Mouse (Mus musculus): ENCODE results near the gene Abt1. TPM values are rescaled to one million over a fixed set of nuclear protein-coding genes. Genes with fewer than 3 reads are reported as not detected.

Abt1 gene
- polyA plus RNA-seq, 1 experiment, result 7.2 TPM

DNA sequence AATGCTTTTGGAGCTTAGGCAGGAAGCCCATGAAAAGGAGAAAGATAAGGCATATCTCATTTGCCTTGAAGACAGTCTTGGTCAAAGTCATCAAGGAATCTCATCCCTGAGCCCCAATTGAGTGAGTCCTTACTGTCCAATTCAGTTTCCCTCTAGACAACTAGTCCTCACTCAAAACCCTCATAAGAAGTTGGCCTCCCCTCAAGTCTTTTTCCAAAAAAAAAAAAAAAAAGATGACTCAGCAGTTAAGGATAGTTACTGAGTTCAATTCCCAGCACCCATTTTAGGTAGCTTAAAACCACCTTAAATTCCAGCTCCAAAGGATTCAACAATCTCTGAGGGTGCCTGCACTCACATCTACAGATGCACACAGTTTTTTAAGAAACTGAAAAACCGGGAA lies 40.5 kb downstream of the Abt1 start:
- no peak for TF ChIP-seq CTCF (IDR thresholded peaks at IDR 0.05; ENCODE audit: borderline replicate concordance, extremely low read depth, insufficient read depth, insufficient read length)
- TF ChIP-seq POLR2A (IDR thresholded peaks at IDR 0.05; ENCODE audit: borderline replicate concordance, extremely low read depth, insufficient read depth, insufficient read length, poor library complexity, severe bottlenecking), result no peak
- DNase-seq (ENCODE audit: low read depth), result no peak

DNA sequence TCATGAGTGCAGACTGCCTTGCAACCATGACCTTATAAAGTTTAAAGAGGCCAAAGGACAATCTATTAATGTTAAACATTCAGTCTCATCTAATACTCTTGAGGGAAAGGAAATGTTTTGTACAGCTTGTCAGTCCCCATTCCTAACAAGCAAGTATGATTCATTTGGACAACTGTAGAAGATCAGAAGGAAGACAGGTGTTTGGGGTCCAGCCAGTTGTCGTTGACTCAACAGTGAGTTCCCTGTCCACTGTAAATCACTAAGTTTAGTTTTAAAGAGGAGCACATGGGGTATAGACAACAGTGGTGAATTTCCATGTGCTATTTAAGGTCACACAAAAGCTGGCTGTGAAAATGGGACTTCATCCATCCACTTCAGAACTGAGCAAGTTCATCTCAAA lies 51.2 kb downstream of the Abt1 start:
- TF ChIP-seq CTCF (IDR thresholded peaks at IDR 0.05; ENCODE audit: borderline replicate concordance, extremely low read depth, insufficient read depth, insufficient read length) (no peak), POLR2A (IDR thresholded peaks at IDR 0.05; ENCODE audit: borderline replicate concordance, extremely low read depth, insufficient read depth, insufficient read length, poor library complexity, severe bottlenecking) (no peak)
- DNase-seq (ENCODE audit: low read depth), result no peak

DNA sequence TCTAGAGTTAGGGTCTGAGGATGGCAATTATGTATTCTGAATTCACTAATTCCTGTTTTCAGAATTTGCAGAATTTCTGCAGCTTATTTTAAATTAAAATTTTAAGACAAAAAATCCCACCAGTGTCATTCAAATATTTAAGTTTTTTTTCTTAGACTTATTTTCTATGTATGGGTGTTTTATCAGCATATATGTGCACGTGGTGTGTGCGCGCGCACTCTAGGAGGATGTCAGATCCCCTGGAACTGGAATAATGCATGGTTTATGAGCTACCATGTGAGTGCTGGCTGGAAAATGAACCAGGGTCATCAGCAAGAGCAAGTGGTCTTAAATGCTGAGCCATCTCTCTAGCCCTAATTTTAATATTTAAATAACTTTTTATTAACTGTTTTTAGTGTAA lies 53.6 kb downstream of the Abt1 start:
- TF ChIP-seq POLR2A (IDR thresholded peaks at IDR 0.05; ENCODE audit: borderline replicate concordance, extremely low read depth, insufficient read depth, insufficient read length, poor library complexity, severe bottlenecking) (no peak), CTCF (IDR thresholded peaks at IDR 0.05; ENCODE audit: borderline replicate concordance, extremely low read depth, insufficient read depth, insufficient read length) (no peak)
- no peak for DNase-seq (ENCODE audit: low read depth)

DNA sequence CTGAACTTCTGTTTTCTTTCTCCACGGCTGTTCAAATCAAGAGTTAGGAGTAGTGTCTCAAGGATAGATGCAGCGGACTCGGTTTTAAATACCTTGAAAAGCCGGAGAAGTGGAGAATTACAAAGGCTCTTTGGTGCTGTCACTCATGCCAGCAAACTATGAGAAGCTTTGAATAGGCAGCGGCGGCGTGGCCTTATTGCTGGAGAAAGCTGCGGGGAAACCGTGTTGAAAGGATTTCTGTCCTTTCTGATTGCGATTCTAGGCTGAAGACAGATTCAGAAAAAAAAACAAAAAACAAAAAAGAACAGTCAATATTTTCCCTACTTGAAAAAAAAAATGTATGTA lies 54.3 kb downstream of the Abt1 start:
- TF ChIP-seq CTCF (IDR thresholded peaks at IDR 0.05; ENCODE audit: borderline replicate concordance, extremely low read depth, insufficient read depth, insufficient read length) (no peak), POLR2A (IDR thresholded peaks at IDR 0.05; ENCODE audit: borderline replicate concordance, extremely low read depth, insufficient read depth, insufficient read length, poor library complexity, severe bottlenecking) (no peak)
- DNase-seq (ENCODE audit: low read depth), result no peak

DNA sequence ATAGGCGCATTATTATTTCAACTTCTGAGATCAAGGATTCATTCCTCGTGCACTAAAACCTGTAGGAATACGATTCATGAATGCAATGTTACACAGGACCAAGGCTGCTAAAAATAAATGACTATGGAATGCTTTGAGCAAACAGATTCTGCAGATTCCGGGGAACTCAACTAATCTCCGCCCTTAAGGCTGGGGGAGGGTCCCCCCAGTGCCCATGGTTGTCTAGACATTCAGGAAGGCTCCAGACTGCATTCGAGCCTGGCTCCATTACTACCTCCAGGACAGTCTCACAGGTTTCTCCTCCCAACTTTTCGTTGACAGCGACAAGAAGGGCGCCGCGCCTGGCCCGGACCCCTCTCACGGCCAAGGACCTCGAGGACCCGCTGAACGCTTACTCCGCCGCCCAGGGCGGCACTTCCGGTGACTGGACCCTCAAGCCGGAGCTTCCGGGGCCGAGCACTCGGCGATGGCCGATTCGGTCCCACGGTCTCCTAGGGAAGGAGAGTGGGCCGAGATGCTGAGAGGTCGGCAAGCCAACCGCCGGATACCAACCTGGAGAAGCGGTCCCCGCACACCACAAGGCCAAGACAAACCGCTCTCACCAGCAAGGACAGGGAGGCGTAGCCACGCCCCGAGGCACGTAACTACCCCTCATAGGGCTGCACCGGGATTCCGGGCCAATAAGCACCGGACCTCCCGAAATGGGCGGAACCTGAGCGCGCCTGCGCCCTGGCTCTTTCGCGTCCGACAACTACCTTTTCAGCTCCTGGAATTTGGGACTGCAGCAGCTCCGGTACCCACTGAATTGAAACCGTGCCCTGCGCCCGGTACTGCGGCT lies 54.9 kb downstream of the Abt1 start, which contains the start of gene Zfp322a:
TSS of gene Zfp322a (minus strand) at position 626 of the 838 bp plus-strand sequence.
- DNase-seq (ENCODE audit: low read depth), result peak; percentile 99
- TF ChIP-seq POLR2A (IDR thresholded peaks at IDR 0.05; ENCODE audit: borderline replicate concordance, extremely low read depth, insufficient read depth, insufficient read length, poor library complexity, severe bottlenecking) (0 out of 2 replicates have a peak, but pooled peaks have one; percentile 3), CTCF (IDR thresholded peaks at IDR 0.05; ENCODE audit: borderline replicate concordance, extremely low read depth, insufficient read depth, insufficient read length) (no peak)

Other genes starting within 250 kb of the Abt1 start
- gene Vmn1r220, start 235.9 kb downstream of the Abt1 start, polyA plus RNA-seq (2012; rRNA removed), result not detected in 2 replicates
- gene Vmn1r221, start 209.7 kb downstream of the Abt1 start, polyA plus RNA-seq (2012; rRNA removed), result not detected in 2 replicates
- not detected in 2 replicates for gene Vmn1r222, start 187.9 kb downstream of the Abt1 start, polyA plus RNA-seq (2012; rRNA removed)
- gene Vmn1r223, start 176.7 kb downstream of the Abt1 start, polyA plus RNA-seq (2012; rRNA removed), result not detected in 2 replicates
- gene Zfp322a, start 54.7 kb downstream of the Abt1 start, polyA plus RNA-seq (2012; rRNA removed), result 21.2 and 22.4 TPM in 2 replicates
- 0.05 and 0.12 TPM in 2 replicates for gene Btn1a1, start 42.0 kb upstream of the Abt1 start, polyA plus RNA-seq (2012; rRNA removed)
- gene Btn2a2, start 65.0 kb upstream of the Abt1 start, polyA plus RNA-seq (2012; rRNA removed), result 0.03 and 0.11 TPM in 2 replicates
- 23.3 and 31.7 TPM in 2 replicates for gene Hist1h4h, start 107.2 kb upstream of the Abt1 start, polyA plus RNA-seq (2012; rRNA removed)
- 474 and 536 TPM in 2 replicates for gene Hist1h2af, start 110.0 kb upstream of the Abt1 start, polyA plus RNA-seq (2012; rRNA removed)
- gene Hist1h3g, start 111.6 kb upstream of the Abt1 start, polyA plus RNA-seq (2012; rRNA removed), result 25.5 and 42.1 TPM in 2 replicates
- 4.4 and 4.7 TPM in 2 replicates for gene Hist1h2bh, start 119.5 kb upstream of the Abt1 start, polyA plus RNA-seq (2012; rRNA removed)
- gene Hist1h3f, start 120.2 kb upstream of the Abt1 start, polyA plus RNA-seq (2012; rRNA removed), result 4.5 and 5.5 TPM in 2 replicates
- gene Hist1h4f, start 127.8 kb upstream of the Abt1 start, polyA plus RNA-seq (2012; rRNA removed), result 17.2 and 25.6 TPM in 2 replicates
- 0.39 and 0.51 TPM in 2 replicates for gene Hist1h1d, start 129.4 kb upstream of the Abt1 start, polyA plus RNA-seq (2012; rRNA removed)
- gene Hist1h3e, start 138.5 kb upstream of the Abt1 start, polyA plus RNA-seq (2012; rRNA removed), result 34.2 and 40.6 TPM in 2 replicates
- gene Hist1h2ae, start 147.4 kb upstream of the Abt1 start, polyA plus RNA-seq (2012; rRNA removed), result 17.9 and 18.0 TPM in 2 replicates
- 44.4 and 68.0 TPM in 2 replicates for gene Hist1h2bg, start 147.5 kb upstream of the Abt1 start, polyA plus RNA-seq (2012; rRNA removed)
- gene Hist1h2bf, start 150.3 kb upstream of the Abt1 start, polyA plus RNA-seq (2012; rRNA removed), result 15.0 and 21.6 TPM in 2 replicates
- gene Hist1h2ad, start 150.5 kb upstream of the Abt1 start, polyA plus RNA-seq (2012; rRNA removed), result 7.2 and 13.6 TPM in 2 replicates
- gene Hist1h3d, start 151.9 kb upstream of the Abt1 start, polyA plus RNA-seq (2012; rRNA removed), result 21.8 and 24.7 TPM in 2 replicates
- 6.5 and 18.7 TPM in 2 replicates for gene Hist1h4d, start 157.7 kb upstream of the Abt1 start, polyA plus RNA-seq (2012; rRNA removed)
- 3.5 TPM in 2 replicates for gene Hist1h2be, start 197.3 kb upstream of the Abt1 start, polyA plus RNA-seq (2012; rRNA removed)
- 5.8 and 7.8 TPM in 2 replicates for gene Hist1h1e, start 198.7 kb upstream of the Abt1 start, polyA plus RNA-seq (2012; rRNA removed)

Measured in brain, embryonic 14.5 days (tissue).